Mouse (Mus musculus) splenic B cell, adult 2 months (primary cell): ENCODE measurements around the gene Wdr61.
"Not testable (repeated sequence)": the region's sequence is repeated elsewhere in the genome, so short reads cannot be mapped to it uniquely, and the experiment has no call there.

ENCODE experiments used
- DNase-seq: peaks from one replicate; pipeline ENCODE4 v3.0.0-alpha.2; 2011; ENCODE audit warnings: low read depth, low spot score
- H3K27me3 ChIP-seq: 2 replicates; pipeline ENCODE4 v1.6.1; 2012; ENCODE audit warnings: mild to moderate bottlenecking, low read length, moderate library complexity, mixed read lengths; ENCODE audit not compliant: control insufficient read depth, poor library complexity, insufficient read depth, severe bottlenecking
- H3K36me3 ChIP-seq: 2 replicates; pipeline ENCODE4 v1.6.1; 2012; ENCODE audit warnings: mild to moderate bottlenecking, low read length, moderate library complexity, mixed read lengths; ENCODE audit not compliant: control insufficient read depth, poor library complexity, insufficient read depth, severe bottlenecking

Gene Wdr61

DNA sequence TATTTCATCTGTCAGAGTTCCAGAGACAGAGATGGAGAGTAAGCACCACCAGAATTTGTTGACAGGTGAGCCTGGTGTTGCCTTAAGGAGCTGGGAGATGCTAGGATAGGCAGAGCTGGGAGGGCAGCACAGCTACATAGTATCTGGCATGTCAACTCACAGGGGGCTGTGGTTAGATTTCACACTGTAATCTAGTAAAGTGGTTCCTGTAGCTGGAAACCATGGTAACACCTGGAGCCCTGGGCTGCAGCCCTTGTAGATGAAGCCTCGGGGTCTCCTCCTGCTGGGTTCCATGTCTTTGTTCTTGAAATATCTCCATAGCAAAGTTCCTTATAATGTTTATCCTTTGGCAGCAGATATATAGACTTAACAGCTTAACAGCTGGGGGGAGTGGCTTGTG is 28.8 kb downstream of the Wdr61 start:
- Histone ChIP-seq H3K27me3 (0 out of 2 replicates have a peak, but pooled peaks cover 1% of the 10 kb centered on the region), H3K36me3 (no peaks in the 10 kb centered on the region)
- DNase-seq = no peak

DNA sequence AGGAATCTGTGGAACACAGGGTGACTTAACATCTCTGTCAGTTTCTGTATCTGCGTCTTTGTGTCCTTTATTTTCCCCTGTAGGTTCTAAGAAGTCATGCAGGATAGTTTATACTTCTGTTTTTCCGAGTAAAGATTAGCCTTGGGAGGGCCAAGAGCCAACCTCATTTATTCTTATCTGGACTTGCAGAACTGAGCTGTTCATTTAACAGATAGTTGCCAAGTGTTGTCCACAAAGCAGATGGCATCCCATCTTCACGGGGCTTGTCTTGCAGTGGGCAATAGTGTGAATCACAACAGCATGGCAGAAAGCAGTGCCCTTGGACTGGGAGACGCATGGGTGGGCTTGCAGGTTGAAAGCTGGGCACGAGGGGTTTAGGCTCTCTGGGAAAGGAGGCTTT is 30.0 kb downstream of the Wdr61 start:
- H3K36me3 ChIP-seq = no peaks in the 10 kb centered on the region
- peaks cover 5% of the 10 kb centered on the region; the same call in 1 of the 2 replicates for H3K27me3 ChIP-seq
- no peak for DNase-seq

DNA sequence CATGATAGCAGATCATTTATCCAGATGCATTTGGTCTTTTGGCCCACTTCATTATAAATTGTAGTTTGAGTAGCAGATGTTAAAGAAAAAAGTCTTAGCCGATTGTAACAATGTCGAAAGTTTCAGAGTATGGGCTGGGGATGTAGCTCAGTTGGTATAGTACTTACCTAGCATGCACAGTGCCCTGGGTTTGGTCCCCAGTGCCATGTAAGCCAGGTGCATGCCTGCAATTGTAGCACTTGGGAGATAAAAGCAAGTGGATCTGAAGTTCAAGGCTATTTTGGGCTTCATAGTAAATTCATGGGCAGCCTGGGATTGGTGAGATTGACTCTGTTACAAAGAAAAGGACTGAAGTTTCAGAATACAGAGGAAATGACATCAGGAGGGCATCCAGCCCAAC is 31.7 kb downstream of the Wdr61 start:
- Histone ChIP-seq H3K36me3 (no peaks in the 10 kb centered on the region), H3K27me3 (peaks cover 5% of the 10 kb centered on the region; the same call in 1 of the 2 replicates)
- no peak for DNase-seq

DNA sequence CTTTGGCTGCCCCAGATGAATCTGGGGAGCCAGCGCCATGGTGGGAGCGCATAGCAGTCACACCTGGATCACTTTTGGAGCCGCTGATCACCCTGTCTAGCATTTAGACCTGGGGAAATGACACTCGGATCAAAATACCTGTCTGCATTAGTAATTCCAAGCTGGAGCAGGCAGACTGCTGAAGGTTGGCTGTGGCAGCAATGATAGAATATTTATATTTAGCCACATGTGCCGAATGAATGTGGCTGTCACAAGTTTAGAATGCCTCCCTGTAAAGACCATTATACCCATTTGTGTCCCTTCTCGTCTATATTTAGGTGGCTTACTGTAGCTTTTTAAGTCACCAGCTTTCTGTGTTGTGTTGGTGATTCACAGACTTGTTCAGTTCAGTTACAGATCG is 33.6 kb downstream of the Wdr61 start:
- DNase-seq = no peak
- no peaks in the 10 kb centered on the region for H3K36me3 ChIP-seq
- H3K27me3 ChIP-seq = peaks cover 5% of the 10 kb centered on the region; the same call in 1 of the 2 replicates

DNA sequence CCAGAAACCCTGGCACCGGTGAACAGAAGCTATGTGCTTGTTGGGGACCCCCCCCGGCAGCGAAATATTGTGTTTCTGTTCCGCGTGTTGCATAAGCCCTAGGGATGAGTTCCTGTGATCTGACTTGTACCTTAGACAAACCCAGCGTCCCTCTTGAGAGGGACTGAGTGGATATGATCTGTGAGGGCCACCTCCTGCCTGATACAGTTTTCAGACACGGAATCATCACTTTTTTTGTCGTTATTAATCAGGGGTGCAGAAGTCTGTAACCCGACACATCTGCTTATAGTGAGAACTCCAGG is 34.2 kb downstream of the Wdr61 start:
- DNase-seq = no peak
- Histone ChIP-seq H3K27me3 (peaks cover 5% of the 10 kb centered on the region; the same call in 1 of the 2 replicates), H3K36me3 (no peaks in the 10 kb centered on the region)

DNA sequence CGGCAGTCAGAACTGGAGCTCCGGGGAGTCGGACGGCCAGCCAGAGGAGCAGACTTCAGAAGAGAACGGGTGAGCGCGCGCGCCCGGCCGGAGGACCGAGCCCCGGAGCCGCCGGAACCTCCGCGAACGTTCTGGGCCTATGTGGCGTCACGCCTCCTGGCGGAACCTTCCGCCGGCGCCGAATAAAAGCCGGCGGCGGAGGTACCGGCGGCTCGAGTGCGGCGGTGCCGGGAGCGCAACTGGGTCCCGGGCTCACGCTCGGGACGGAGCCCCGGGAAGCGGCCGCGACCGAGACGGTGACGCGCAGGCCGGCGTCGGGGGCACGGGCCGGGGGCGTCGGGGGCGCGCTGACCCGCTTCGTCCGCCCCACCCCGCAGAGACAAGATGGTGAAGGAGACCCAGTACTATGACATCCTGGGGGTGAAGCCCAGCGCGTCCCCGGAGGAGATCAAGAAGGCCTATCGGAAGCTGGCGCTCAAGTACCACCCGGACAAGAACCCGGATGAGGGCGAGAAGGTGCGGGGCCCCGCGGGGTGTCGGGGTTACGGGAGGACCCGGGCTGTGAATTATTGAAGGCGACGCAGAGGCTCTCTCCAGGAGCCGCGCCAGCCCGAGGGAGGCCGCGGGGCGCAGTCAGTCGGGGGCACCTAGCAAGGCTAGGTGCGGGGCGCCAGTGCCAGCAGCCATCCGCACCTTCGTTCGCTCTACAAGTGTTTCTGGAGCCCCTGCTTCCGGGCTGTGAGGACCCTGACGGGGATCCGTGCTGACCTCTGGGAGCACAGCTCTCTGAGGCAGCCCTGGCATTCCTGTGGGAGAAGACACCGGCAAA is 34.8 kb downstream of the Wdr61 start:
- Histone ChIP-seq H3K36me3 (no peaks in the 10 kb centered on the region), H3K27me3 (peaks cover 5% of the 10 kb centered on the region; the same call in 1 of the 2 replicates)
- DNase-seq = peak; percentile 48

DNA sequence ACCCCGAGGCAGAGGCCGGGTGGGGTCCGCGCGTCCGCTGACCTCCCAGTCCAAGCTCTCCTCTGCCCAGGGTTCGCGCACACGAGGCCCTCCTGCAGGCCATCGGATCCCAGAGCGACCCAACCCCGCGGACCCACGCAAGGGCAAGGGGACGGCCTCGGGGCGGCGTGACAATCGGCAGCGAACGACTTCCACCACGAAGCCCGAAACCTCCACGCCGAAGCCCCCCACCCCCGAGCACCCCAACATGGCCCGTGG is 35.3 kb downstream of the Wdr61 start:
- Histone ChIP-seq H3K27me3 (peaks cover 3% of the 10 kb centered on the region; the same call in 1 of the 2 replicates), H3K36me3 (no peaks in the 10 kb centered on the region)
- DNase-seq = no peak

DNA sequence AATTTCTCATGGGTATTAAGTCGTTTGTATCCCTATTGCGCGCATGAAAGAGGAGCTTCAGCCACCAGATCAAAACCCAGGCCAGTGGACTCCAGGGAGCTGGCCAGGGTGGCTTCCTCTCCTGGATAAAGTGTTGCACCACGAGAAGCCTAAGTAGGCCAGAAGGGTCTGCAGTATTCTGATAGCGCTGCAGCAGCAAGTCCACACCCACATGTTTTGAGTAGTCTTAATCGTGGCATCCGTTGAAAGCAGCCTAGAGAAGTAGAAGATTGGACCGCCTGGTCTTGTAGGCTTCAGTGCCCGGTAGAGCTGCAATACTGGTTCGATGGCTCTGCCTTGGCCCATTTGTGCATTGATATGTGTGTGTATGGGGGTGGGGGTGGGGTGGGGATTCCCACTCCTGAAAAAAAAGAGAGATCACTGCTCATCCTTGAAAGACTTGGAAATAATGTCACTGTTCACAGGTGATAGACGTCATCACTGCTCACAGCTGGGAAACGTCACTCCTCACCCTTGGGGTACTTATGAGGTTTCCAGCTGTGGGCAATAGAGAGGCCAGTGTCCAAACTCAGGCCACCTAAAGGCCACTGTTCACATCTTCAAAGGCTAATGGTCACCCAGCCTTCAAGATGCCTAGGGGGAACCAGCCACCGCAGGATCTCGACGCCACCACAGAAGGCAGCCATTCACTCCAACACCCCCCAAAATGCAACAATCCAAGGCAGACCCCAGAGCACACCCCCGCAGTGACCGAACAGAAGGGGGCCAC is 35.8 kb downstream of the Wdr61 start, which contains the start of gene Dnaja4:
TSS of gene Dnaja4 (plus strand) at position 556 of the 769 bp plus-strand sequence.
- H3K27me3 ChIP-seq = peaks cover 3% of the 10 kb centered on the region; the same call in 1 of the 2 replicates
- H3K36me3 ChIP-seq = no peaks in the 10 kb centered on the region
- no peak for DNase-seq

DNA sequence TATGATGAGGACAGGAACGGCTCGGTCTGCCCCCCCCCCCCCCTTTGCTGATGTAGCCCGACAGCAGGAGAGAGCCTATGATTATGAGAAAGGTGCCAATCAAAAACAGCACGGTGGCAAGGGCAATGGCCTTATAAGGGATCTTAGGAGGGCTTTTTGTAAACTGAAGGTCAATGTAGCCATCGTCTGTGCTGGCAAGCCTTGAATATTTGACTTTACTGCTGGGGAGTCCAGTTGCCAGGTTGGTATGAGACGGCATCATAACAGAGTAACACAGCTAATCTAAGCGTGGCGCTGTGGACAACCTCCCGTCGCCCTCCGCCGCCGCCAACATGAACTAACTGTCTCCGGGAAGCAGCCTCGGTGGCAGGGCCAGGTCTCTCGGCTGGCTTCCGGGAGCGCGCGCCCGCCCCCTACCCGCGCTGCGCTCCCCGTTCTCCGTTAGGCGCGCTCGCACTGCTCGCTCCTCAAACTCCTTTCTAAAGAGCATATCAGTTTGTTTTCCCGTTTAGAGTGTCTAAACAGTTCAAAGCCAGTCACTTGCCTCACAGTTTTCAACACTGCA is 43.0 kb downstream of the Wdr61 start:
- not testable (repeated sequence) for H3K36me3 ChIP-seq, DNase-seq, H3K27me3 ChIP-seq

DNA sequence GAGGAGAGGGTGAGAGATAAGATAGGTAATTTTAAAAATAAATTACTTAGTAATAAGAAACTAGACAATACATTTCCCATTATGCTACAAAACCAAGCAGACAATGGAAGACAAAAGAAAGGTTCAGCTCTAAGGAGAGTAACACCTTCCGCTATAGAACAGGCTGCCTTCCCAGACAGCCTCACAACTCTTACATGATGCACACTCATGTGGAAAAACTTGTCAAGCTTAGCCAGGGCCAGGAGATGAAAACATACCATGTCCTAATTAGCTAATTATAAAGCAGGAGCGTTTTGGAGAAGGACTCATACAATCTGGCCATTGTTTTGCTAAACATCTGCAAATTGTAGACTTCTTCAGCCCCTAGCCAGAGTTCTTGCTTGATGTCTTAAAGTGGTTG is 43.6 kb downstream of the Wdr61 start:
- not testable (repeated sequence) for DNase-seq, H3K27me3 ChIP-seq, H3K36me3 ChIP-seq

DNA sequence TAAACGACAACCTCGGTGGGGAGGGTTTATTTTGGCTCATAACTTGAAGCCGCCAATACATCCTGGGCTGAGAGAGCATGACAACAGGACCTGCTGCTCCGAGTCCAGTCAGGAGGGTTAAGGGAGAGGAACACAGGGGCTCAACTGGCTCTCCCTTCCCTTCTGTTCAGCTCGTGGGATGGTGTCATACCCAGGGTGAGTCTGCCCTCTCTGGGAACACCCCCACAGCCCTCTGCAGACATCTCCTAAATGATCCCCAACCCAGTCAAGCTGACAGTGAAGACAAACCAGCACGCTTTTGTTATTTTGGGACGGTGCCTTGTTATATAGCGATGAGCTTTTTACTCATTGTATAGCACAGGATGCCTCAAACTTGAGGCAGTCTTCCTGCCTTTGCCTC is 44.9 kb downstream of the Wdr61 start:
- H3K27me3 ChIP-seq = no peaks in the 10 kb centered on the region; the same call in 1 of the 2 replicates
- no peak for DNase-seq
- no peaks in the 10 kb centered on the region for H3K36me3 ChIP-seq

DNA sequence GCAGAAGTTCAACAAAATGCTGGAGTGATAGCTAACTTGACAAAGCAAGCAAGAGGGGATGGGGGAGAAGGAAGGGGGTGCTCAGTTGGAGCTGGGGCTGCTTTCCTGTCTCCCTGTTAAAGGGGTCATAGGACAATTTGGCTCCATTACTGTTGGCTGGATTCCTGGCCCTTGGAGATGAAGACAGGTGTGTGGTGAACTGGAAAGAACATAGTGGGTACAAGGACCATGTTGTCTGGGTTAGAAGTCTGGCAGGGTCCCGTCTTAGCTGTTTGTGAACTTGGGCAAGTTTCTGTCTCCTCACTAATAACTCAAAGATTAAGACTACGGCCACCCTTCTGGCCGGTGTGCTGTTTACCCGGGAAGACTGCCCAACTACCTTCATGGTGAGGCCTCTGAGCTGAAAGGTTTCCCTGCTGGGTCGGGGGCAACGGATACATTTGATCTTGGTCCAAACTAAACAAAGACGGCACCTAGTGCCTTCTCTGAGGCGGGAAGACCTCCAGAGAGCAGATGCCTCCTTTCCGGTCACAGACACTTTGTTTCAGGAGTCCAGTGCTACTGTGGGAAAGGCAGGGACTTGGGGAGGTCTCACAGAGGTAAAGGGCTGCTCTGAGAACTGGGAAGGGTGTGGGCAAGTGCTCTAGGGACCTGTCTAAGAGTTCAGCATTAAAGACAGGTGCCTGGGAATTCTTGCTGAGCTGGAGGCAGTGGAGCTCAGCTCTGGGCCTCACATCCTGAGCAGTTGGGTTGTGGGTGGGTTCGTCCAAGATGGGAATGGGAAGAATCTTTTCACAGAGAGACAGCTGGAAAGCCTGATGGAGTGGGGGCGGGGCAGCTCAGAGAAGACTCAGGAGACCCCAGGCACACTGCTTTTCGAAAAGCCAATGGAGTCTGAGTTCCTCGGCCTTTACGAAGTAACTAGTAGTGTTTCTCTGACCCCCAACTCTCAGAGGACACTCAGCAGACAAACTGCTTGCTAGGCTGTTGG is 46.8 kb downstream of the Wdr61 start:
- no peak for DNase-seq
- Histone ChIP-seq H3K36me3 (no peaks in the 10 kb centered on the region), H3K27me3 (no peaks in the 10 kb centered on the region; the same call in 1 of the 2 replicates)

DNA sequence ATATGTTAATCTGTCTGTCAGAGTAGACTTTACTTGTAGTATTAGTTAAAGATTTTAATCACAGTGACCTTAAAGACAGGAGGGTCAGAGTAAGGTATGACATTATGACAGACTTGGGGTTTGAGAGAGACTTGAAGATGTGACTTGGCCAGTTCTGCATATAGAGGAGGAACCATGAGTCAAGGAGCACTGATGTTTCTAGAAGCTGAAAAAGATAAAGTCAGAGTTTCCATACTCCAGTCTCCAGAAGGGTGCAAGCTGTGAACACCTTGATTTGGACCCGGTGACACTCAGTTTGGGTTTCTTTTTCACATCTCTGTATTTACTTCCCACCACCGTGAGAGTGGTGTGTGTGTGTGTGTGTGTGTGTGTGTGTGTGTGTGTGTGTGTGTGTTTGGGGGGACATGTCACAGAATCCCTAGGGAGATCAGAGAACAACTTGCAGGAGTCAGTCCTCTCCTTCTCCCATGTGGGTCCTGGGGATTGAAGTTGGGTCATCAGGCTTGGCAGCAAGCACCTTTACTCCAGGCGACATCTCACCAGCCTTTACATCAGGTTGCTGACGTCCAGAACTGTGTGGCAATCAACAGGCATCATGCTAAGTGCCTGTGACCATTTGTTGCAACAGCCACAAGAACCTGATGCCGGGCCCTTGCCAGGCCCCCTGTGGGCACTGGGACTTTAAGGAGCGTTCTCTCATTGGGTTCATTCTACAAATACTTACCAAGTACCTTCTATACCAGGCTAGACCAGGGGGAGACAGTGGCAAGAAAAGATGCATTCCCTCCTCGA is 50.3 kb downstream of the Wdr61 start:
- no peak for DNase-seq
- Histone ChIP-seq H3K36me3 (no peaks in the 10 kb centered on the region), H3K27me3 (no peaks in the 10 kb centered on the region)

DNA sequence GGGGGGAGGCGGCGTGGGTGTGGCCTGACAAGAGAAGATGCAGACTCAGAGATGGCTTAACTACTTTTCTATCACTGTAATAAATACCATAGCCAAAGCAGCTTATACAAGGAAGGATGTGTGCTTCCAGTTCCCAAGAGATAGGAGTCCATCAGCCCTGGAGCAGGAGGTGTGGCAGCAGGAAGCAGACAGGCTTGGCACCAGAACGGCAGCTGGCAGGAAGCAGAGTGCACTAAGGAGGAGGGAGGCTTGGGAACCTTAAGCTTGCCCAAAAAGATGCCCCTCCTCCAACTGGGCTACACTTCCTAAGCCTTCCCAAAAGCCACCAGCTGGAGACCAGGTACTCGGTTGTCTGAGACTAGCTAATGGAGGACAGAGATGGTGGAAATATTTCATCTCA is 51.5 kb downstream of the Wdr61 start:
- Histone ChIP-seq H3K36me3 (no peaks in the 10 kb centered on the region), H3K27me3 (no peaks in the 10 kb centered on the region)
- no peak for DNase-seq
